Mouse (Mus musculus): ENCODE measurements around the gene Adgra1. TPM values are rescaled to one million over a fixed set of nuclear protein-coding genes. Genes with fewer than 3 reads are reported as not detected.

Gene Adgra1
- total RNA-seq, 1 experiment from 2014 or later: not detected

Other genes starting within 250 kb of the Adgra1 start
- not detected in 2 replicates for gene Cfap46, start 150.4 kb upstream of the Adgra1 start, total RNA-seq (2017)
- not detected in 2 replicates for gene Kndc1, start 60.5 kb downstream of the Adgra1 start, total RNA-seq (2017)
- gene Utf1, start 109.6 kb downstream of the Adgra1 start, total RNA-seq (2017): not detected in 2 replicates
- 1.1 TPM in 1 of 2 replicates, not detected in the other for gene 6430531B16Rik, start 144.6 kb downstream of the Adgra1 start, total RNA-seq (2017)
- gene Adam8, start 158.4 kb downstream of the Adgra1 start, total RNA-seq (2017): 5.7 and 14.3 TPM in 2 replicates
- 11.9 and 22.5 TPM in 2 replicates for gene Zfp511, start 202.2 kb downstream of the Adgra1 start, total RNA-seq (2017)
- 38.0 and 43.5 TPM in 2 replicates for gene Tubgcp2, start 202.5 kb downstream of the Adgra1 start, total RNA-seq (2017)
- not detected in 2 replicates for gene Msx3, start 214.9 kb downstream of the Adgra1 start, total RNA-seq (2017)
- gene Caly, start 248.4 kb downstream of the Adgra1 start, total RNA-seq (2017): not detected in 2 replicates